Mouse (Mus musculus): Measurements from ENCODE around the gene Upf2. TPM values are rescaled to one million over a fixed set of nuclear protein-coding genes. Genes with fewer than 3 reads are reported as not detected.
"Not testable (repeated sequence)": the region's sequence is repeated elsewhere in the genome, so short reads cannot be mapped to it uniquely, and the experiment has no call there.

The Upf2 gene
- polyA plus RNA-seq, 1 experiment from 2014 or later, result 5.2 TPM

GRCm38 (mm10) chr2:5951621-5952211, 447 bp downstream of the Upf2 start:
- Histone ChIP-seq H3K4me3 (ENCODE audit: low read depth, low read length) (peak overlapping the region; percentile 100), H3K27ac (ENCODE audit: low read depth, low read length) (peak overlapping the region; percentile 87), H3K4me1 (replicated peaks; ENCODE audit: control insufficient read depth, insufficient read depth, low read length) (0 out of 2 replicates have a peak, but pooled peaks cover 3% of the 10 kb centered on the region), H3K9ac (ENCODE audit: low read depth, low read length) (peak overlapping the region; percentile 94), H3K9me3 (ENCODE audit: control insufficient read depth) (no peaks in the 10 kb centered on the region), H3K4me2 (replicated peaks; ENCODE audit: low read depth) (peak overlapping the region; percentile 89), H3K27me3 (replicated peaks; ENCODE audit: control insufficient read depth, insufficient read depth, low read length) (no peaks in the 10 kb centered on the region), H3K36me3 (ENCODE audit: control insufficient read depth, insufficient read depth) (no peaks in the 10 kb centered on the region)
- no peak for TF ChIP-seq CTCF (IDR thresholded peaks at IDR 0.05; ENCODE audit: low read depth)
- ATAC-seq, result peak; percentile 60
- under 1% methylated on average over 42 of the region's 46 CpGs for WGBS

- Histone ChIP-seq H3K9me3 (ENCODE audit: control insufficient read depth) (no peaks in the 10 kb centered on the region), H3K36me3 (ENCODE audit: control insufficient read depth, insufficient read depth) (peaks cover 38% of the 10 kb centered on the region), H3K4me2 (replicated peaks; ENCODE audit: low read depth) (no peak overlapping the region), H3K4me3 (ENCODE audit: low read depth, low read length) (no peak overlapping the region), H3K9ac (ENCODE audit: low read depth, low read length) (no peak overlapping the region), H3K4me1 (replicated peaks; ENCODE audit: control insufficient read depth, insufficient read depth, low read length) (0 out of 2 replicates have a peak, but pooled peaks cover under 1% of the 10 kb centered on the region), H3K27me3 (replicated peaks; ENCODE audit: control insufficient read depth, insufficient read depth, low read length) (no peaks in the 10 kb centered on the region), H3K27ac (ENCODE audit: low read depth, low read length) (no peak overlapping the region)
- TF ChIP-seq CTCF (IDR thresholded peaks at IDR 0.05; ENCODE audit: low read depth), result no peak
- no peak for ATAC-seq
- 92% methylated on average over 9 of the region's 9 CpGs for WGBS
Measured at GRCm38 (mm10) chr2:5957705-5958104, 6.4 kb downstream of the Upf2 start.

GRCm38 (mm10) chr2:5962265-5962664, 11.0 kb downstream of the Upf2 start:
- Histone ChIP-seq H3K36me3 (ENCODE audit: control insufficient read depth, insufficient read depth) (peaks cover 43% of the 10 kb centered on the region), H3K4me2 (replicated peaks; ENCODE audit: low read depth) (no peak overlapping the region), H3K4me3 (ENCODE audit: low read depth, low read length) (no peak overlapping the region), H3K27ac (ENCODE audit: low read depth, low read length) (no peak overlapping the region), H3K27me3 (replicated peaks; ENCODE audit: control insufficient read depth, insufficient read depth, low read length) (no peaks in the 10 kb centered on the region), H3K4me1 (replicated peaks; ENCODE audit: control insufficient read depth, insufficient read depth, low read length) (no peaks in the 10 kb centered on the region), H3K9ac (ENCODE audit: low read depth, low read length) (no peak overlapping the region), H3K9me3 (ENCODE audit: control insufficient read depth) (no peaks in the 10 kb centered on the region)
- 88% methylated on average over 2 of the region's 2 CpGs for WGBS
- no peak for TF ChIP-seq CTCF (IDR thresholded peaks at IDR 0.05; ENCODE audit: low read depth)
- ATAC-seq, result no peak

- not testable (repeated sequence) for H3K4me3 ChIP-seq (ENCODE audit: low read depth, low read length); H3K4me2 ChIP-seq (replicated peaks; ENCODE audit: low read depth); H3K9ac ChIP-seq (ENCODE audit: low read depth, low read length); ATAC-seq; H3K27ac ChIP-seq (ENCODE audit: low read depth, low read length); H3K4me1 ChIP-seq (replicated peaks; ENCODE audit: control insufficient read depth, insufficient read depth, low read length); H3K27me3 ChIP-seq (replicated peaks; ENCODE audit: control insufficient read depth, insufficient read depth, low read length); H3K9me3 ChIP-seq (ENCODE audit: control insufficient read depth)
- peaks cover 30% of the 10 kb centered on the region for H3K36me3 ChIP-seq (ENCODE audit: control insufficient read depth, insufficient read depth)
- 0 out of 2 replicates have a peak, but pooled peaks have one; percentile 14 for TF ChIP-seq CTCF (IDR thresholded peaks at IDR 0.05; ENCODE audit: low read depth)
- 85% methylated on average over 4 of the region's 4 CpGs for WGBS
Measured at GRCm38 (mm10) chr2:5963729-5964128, 12.5 kb downstream of the Upf2 start.

- 83% methylated on average over 3 of the region's 3 CpGs for WGBS
- Histone ChIP-seq H3K4me1 (replicated peaks; ENCODE audit: control insufficient read depth, insufficient read depth, low read length) (no peaks in the 10 kb centered on the region), H3K9me3 (ENCODE audit: control insufficient read depth) (no peaks in the 10 kb centered on the region), H3K4me3 (ENCODE audit: low read depth, low read length) (no peak overlapping the region), H3K27me3 (replicated peaks; ENCODE audit: control insufficient read depth, insufficient read depth, low read length) (no peaks in the 10 kb centered on the region), H3K9ac (ENCODE audit: low read depth, low read length) (no peak overlapping the region), H3K36me3 (ENCODE audit: control insufficient read depth, insufficient read depth) (peaks cover 18% of the 10 kb centered on the region), H3K27ac (ENCODE audit: low read depth, low read length) (no peak overlapping the region), H3K4me2 (replicated peaks; ENCODE audit: low read depth) (no peak overlapping the region)
- no peak for ATAC-seq
- no peak for TF ChIP-seq CTCF (IDR thresholded peaks at IDR 0.05; ENCODE audit: low read depth)
Measured at GRCm38 (mm10) chr2:5965972-5966371, 14.7 kb downstream of the Upf2 start.

GRCm38 (mm10) chr2:5970629-5971028, 19.4 kb downstream of the Upf2 start:
- H3K27me3 ChIP-seq (replicated peaks; ENCODE audit: control insufficient read depth, insufficient read depth, low read length); H3K4me1 ChIP-seq (replicated peaks; ENCODE audit: control insufficient read depth, insufficient read depth, low read length); H3K27ac ChIP-seq (ENCODE audit: low read depth, low read length); H3K4me2 ChIP-seq (replicated peaks; ENCODE audit: low read depth); H3K4me3 ChIP-seq (ENCODE audit: low read depth, low read length); H3K9me3 ChIP-seq (ENCODE audit: control insufficient read depth); H3K36me3 ChIP-seq (ENCODE audit: control insufficient read depth, insufficient read depth); ATAC-seq; H3K9ac ChIP-seq (ENCODE audit: low read depth, low read length): not testable (repeated sequence)
- WGBS, result 95% methylated on average over 3 of the region's 3 CpGs
- peak; percentile 37 for TF ChIP-seq CTCF (IDR thresholded peaks at IDR 0.05; ENCODE audit: low read depth)
